Comparison of ENCODE assay signal across 1 mouse cellular context in genomic region chr11:53656558-53657202, GRCm38 (mm10).
TF ChIP-seq lines count a peak whose summit lies in the region.

No protein-coding gene starts in this region.

TF ChIP-seq in MEL, 35 proteins besides CTCF, POLR2A, EP300 and RAD21 (continued from another document):
- no peak for TF ChIP-seq MAZ (IDR thresholded peaks at IDR 0.05; ENCODE audit: low read depth, low read length)
- peak; percentile 78 for TF ChIP-seq RCOR1 (IDR thresholded peaks at IDR 0.05; ENCODE audit: low read depth, low read length)
- TF ChIP-seq ETS1 (IDR thresholded peaks at IDR 0.05; ENCODE audit: low read depth, low read length), result peak; percentile 100
- peak; percentile 37; the same call in 1 of the 2 replicates for TF ChIP-seq ZKSCAN1 (IDR thresholded peaks at IDR 0.05; ENCODE audit: low read depth, low read length)
- peak; percentile 82; the same call in 1 of the 2 replicates for TF ChIP-seq MYC (IDR thresholded peaks at IDR 0.05; ENCODE audit: low read depth, low read length)
- TF ChIP-seq KAT2A (conservative IDR thresholded peaks at IDR 0.05; ENCODE audit: low read depth, low read length), result no peak
- 0 out of 2 replicates have a peak, but pooled peaks have one; percentile 31 for TF ChIP-seq USF1 (IDR thresholded peaks at IDR 0.05; ENCODE audit: low read depth, low read length)
- peak; percentile 78; the same call in 1 of the 2 replicates for TF ChIP-seq BHLHE40 (IDR thresholded peaks at IDR 0.05; ENCODE audit: borderline replicate concordance, low read depth, low read length)
- no peak for TF ChIP-seq ELF1 (IDR thresholded peaks at IDR 0.05; ENCODE audit: low read depth, low read length)
- TF ChIP-seq GABPA (IDR thresholded peaks at IDR 0.05; ENCODE audit: low read depth, low read length), result peak; percentile 71
- TF ChIP-seq MAX (IDR thresholded peaks at IDR 0.05; ENCODE audit: low read length), result peak; percentile 69
- peak; percentile 95 for TF ChIP-seq SIN3A (IDR thresholded peaks at IDR 0.05; ENCODE audit: low read length)
- TF ChIP-seq JUND (IDR thresholded peaks at IDR 0.05; ENCODE audit: low read depth, low read length), result no peak
- TF ChIP-seq ZC3H11A (IDR thresholded peaks at IDR 0.05; ENCODE audit: low read depth, low read length), result peak; percentile 30
- no peak for TF ChIP-seq POLR2AphosphoS5 (IDR thresholded peaks at IDR 0.05; ENCODE audit: borderline replicate concordance, low read depth, low read length)
- no peak; the same call in 1 of the 2 replicates for TF ChIP-seq POLR2AphosphoS2 (IDR thresholded peaks at IDR 0.05; ENCODE audit: low read length)
TF ChIP-seq in MEL: peak in this region for 21.
